Mouse (Mus musculus) embryonic fibroblast, embryonic 13.5 days (primary cell): ENCODE results near the gene Ppat.

Experiments
- CTCF ChIP-seq: IDR thresholded peaks from 2 replicates; pipeline ENCODE4 v1.5.1; 2011; ENCODE audit warnings: mild to moderate bottlenecking, control low read depth, low read length, moderate library complexity, borderline replicate concordance; ENCODE audit not compliant: insufficient read depth
- POLR2A ChIP-seq: IDR thresholded peaks from 2 replicates; pipeline ENCODE4 v1.6.1; 2011; ENCODE audit warnings: low read depth, mild to moderate bottlenecking, control low read depth, low read length, moderate library complexity

DNA sequence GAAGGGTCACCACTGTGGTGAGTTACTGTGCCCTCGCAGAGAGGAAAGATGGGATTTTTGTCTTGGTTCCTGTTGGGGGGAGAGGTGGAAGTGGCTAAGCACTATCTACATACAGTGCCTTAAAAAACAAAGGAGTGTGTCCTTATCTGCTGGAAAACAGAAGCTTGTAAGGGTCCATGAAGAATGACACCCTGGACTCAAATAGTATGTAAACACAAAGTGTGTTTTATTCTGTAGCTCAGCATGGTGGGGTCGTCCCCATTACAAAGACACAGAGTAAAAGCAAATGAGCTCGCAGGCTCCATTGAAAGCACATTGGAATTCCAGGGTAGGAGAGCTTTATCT is 45.3 kb downstream of the Ppat start:
- TF ChIP-seq POLR2A = no peak
- no peak for TF ChIP-seq CTCF
